Mouse (Mus musculus) macrophage (primary cell): ENCODE results near the gene Ppp1r8. TPM values are rescaled to one million over a fixed set of nuclear protein-coding genes. Genes with fewer than 3 reads are reported as not detected.

Source experiments
- H3K27ac ChIP-seq: fragments of 350-480 bp; formaldehyde crosslinking; 2 replicates; pipeline ENCODE4 v1.9.0; 2021
- H3K36me3 ChIP-seq: fragments of 350-480 bp; formaldehyde crosslinking; 2 replicates; pipeline ENCODE4 v1.9.0; 2021; ENCODE audit errors: inconsistent target
- H3K4me3 ChIP-seq: fragments of 350-480 bp; formaldehyde crosslinking; 2 replicates; pipeline ENCODE4 v1.9.0; 2021; ENCODE audit errors: inconsistent target
- H3K79me2 ChIP-seq: fragments of 350-480 bp; formaldehyde crosslinking; 2 replicates; pipeline ENCODE4 v1.9.0; 2021; ENCODE audit errors: inconsistent target
- WGBS: methylation state at CpG from one replicate; pipeline ENCODE4 v1.1.7; 2026; ENCODE audit warnings: inconsistent platforms; ENCODE audit not compliant: missing documents; 5-methylcytosine and 5-hydroxymethylcytosine counted together
- polyA plus RNA-seq: library from polyadenylated mRNA; stranded (reverse); fragments of 250-400 nt; gene quantifications from 3 replicates; pipeline ENCODE4 v1.2.4, GENCODE M21; 2018; ENCODE audit warnings: inconsistent platforms
- total RNA-seq, 78 experiments: library from RNA; depleted of rRNA; stranded (reverse); fragments of 250-400 nt; gene quantifications; 1 replicate in 9 of 78; 2 replicates in 24 of 78; 3 replicates in 43 of 78; 4 replicates in 2 of 78; pipeline ENCODE4 v1.2.4; 2018; ENCODE audit warnings: inconsistent platforms in 56 of 78

Gene Ppp1r8
- total RNA-seq (2018; cell fraction: chromatin; rRNA removed): 10 to 100 TPM in 22 of 26 experiments, 1 to 10 TPM in 4; 8.5 to 28.9 (median 17.0) TPM
- total RNA-seq (2018; cell fraction: cytosol; rRNA removed): 10 to 100 TPM in 24 of 26 experiments, 1 to 10 TPM in 2; 9.1 to 26.5 (median 19.4) TPM
- 10 to 100 TPM in 21 of 26 experiments, 1 to 10 TPM in 5; 8.0 to 30.6 (median 14.2) TPM for total RNA-seq (2018; cell fraction: nucleus; rRNA removed)
- 19.7 to 37.4 TPM (median 26.3 TPM) in 3 replicates for polyA plus RNA-seq

- 3% methylated on average over 33 of the region's 40 CpGs for WGBS
- H3K27ac ChIP-seq: peak within 1 kb of the TSS; percentile 66
Observed at GRCm38 (mm10) chr4:132842970-132843704, at the start of gene Ppp1r8. Gene Ppp1r8 (minus strand): TSS chr4:132843169.

GRCm38 (mm10) chr4:132884844-132885374 lies 41.9 kb upstream of the Ppp1r8 start:
- peaks cover 43% of the 10 kb centered on the region for H3K79me2 ChIP-seq
- H3K27ac ChIP-seq: no peak overlapping the region
- WGBS: 20% methylated on average over 9 of the region's 9 CpGs
- H3K36me3 ChIP-seq: peaks cover 16% of the 10 kb centered on the region; the same call in 1 of the 2 replicates
- peak overlapping the region; percentile 77 for H3K4me3 ChIP-seq

More at GRCm38 (mm10) chr4:132842970-132843704, at the start of gene Ppp1r8:
- Histone ChIP-seq H3K36me3 (0 out of 2 replicates have a peak, but pooled peaks cover 14% of the 10 kb centered on the region), H3K4me3 (peak within 1 kb of the TSS; percentile 96), H3K79me2 (peaks cover 46% of the 10 kb centered on the region)

GRCm38 (mm10) chr4:132884064-132884843 lies 41.3 kb upstream of the Ppp1r8 start, which contains the start of gene Stx12:
Gene Stx12 (minus strand): TSS chr4:132884509.
- H3K79me2 ChIP-seq: peaks cover 50% of the 10 kb centered on the region
- H3K36me3 ChIP-seq: peaks cover 16% of the 10 kb centered on the region; the same call in 1 of the 2 replicates
- WGBS: under 1% methylated on average over 68 of the region's 72 CpGs
- H3K4me3 ChIP-seq: peak within 1 kb of the TSS; percentile 77
- peak within 1 kb of the TSS; percentile 87 for H3K27ac ChIP-seq

GRCm38 (mm10) chr4:132883561-132884063 lies 40.6 kb upstream of the Ppp1r8 start:
- WGBS: 2% methylated on average over 21 of the region's 21 CpGs
- H3K27ac ChIP-seq: peak overlapping the region; percentile 87

GRCm38 (mm10) chr4:132874363-132875097 lies 31.6 kb upstream of the Ppp1r8 start:
- H3K36me3 ChIP-seq: peaks cover 32% of the 10 kb centered on the region
- 97% methylated on average over 7 of the region's 7 CpGs for WGBS
- peaks cover 100% of the 10 kb centered on the region for H3K79me2 ChIP-seq
- no peak overlapping the region for H3K27ac ChIP-seq
- H3K4me3 ChIP-seq: no peak overlapping the region

More at GRCm38 (mm10) chr4:132883561-132884063, 40.6 kb upstream of the Ppp1r8 start:
- peaks cover 16% of the 10 kb centered on the region; the same call in 1 of the 2 replicates for H3K36me3 ChIP-seq
- H3K79me2 ChIP-seq: peaks cover 56% of the 10 kb centered on the region
- H3K4me3 ChIP-seq: peak overlapping the region; percentile 77

- Histone ChIP-seq H3K27ac (no peak overlapping the region), H3K4me3 (no peak overlapping the region), H3K36me3 (peaks cover 40% of the 10 kb centered on the region), H3K79me2 (peaks cover 100% of the 10 kb centered on the region)
- 85% methylated on average over 11 of the region's 11 CpGs for WGBS
Observed at GRCm38 (mm10) chr4:132873481-132874362, 30.8 kb upstream of the Ppp1r8 start.

- Histone ChIP-seq H3K36me3 (peaks cover 66% of the 10 kb centered on the region), H3K27ac (no peak overlapping the region), H3K4me3 (no peak overlapping the region), H3K79me2 (peaks cover 100% of the 10 kb centered on the region)
- 97% methylated on average over 3 of the region's 3 CpGs for WGBS
Observed at GRCm38 (mm10) chr4:132871116-132871515, 28.1 kb upstream of the Ppp1r8 start.

GRCm38 (mm10) chr4:132864856-132865255 lies 21.9 kb upstream of the Ppp1r8 start:
- H3K79me2 ChIP-seq: peaks cover 42% of the 10 kb centered on the region; the same call in 1 of the 2 replicates
- no peak overlapping the region for H3K27ac ChIP-seq
- 91% methylated on average over 2 of the region's 2 CpGs for WGBS
- no peak overlapping the region for H3K4me3 ChIP-seq
- H3K36me3 ChIP-seq: peaks cover 68% of the 10 kb centered on the region

- peaks cover 24% of the 10 kb centered on the region; the same call in 1 of the 2 replicates for H3K79me2 ChIP-seq
- no peak overlapping the region for H3K4me3 ChIP-seq
- WGBS: over 99% methylated on average over 13 of the region's 13 CpGs
- H3K36me3 ChIP-seq: peaks cover 68% of the 10 kb centered on the region
- H3K27ac ChIP-seq: no peak overlapping the region
Observed at GRCm38 (mm10) chr4:132863012-132863411, 20.0 kb upstream of the Ppp1r8 start.

GRCm38 (mm10) chr4:132860880-132861279 lies 17.9 kb upstream of the Ppp1r8 start:
- Histone ChIP-seq H3K27ac (no peak overlapping the region), H3K4me3 (no peak overlapping the region), H3K36me3 (peaks cover 68% of the 10 kb centered on the region), H3K79me2 (peaks cover 2% of the 10 kb centered on the region; the same call in 1 of the 2 replicates)
- 100% methylated on average over 1 of the region's 1 CpGs for WGBS

GRCm38 (mm10) chr4:132843705-132844071 lies 719 bp upstream of the Ppp1r8 start:
- peaks cover 42% of the 10 kb centered on the region for H3K79me2 ChIP-seq
- H3K4me3 ChIP-seq: peak overlapping the region; percentile 96
- no peak overlapping the region; the same call in 1 of the 2 replicates for H3K27ac ChIP-seq
- peaks cover 17% of the 10 kb centered on the region for H3K36me3 ChIP-seq
- WGBS: 94% methylated on average over 1 of the region's 1 CpGs

GRCm38 (mm10) chr4:132842281-132842906 lies 575 bp downstream of the Ppp1r8 start:
- peak overlapping the region; percentile 66 for H3K27ac ChIP-seq
- peaks cover 54% of the 10 kb centered on the region for H3K79me2 ChIP-seq
- H3K4me3 ChIP-seq: peak overlapping the region; percentile 96
- H3K36me3 ChIP-seq: peaks cover 9% of the 10 kb centered on the region; the same call in 1 of the 2 replicates
- 1% methylated on average over 26 of the region's 30 CpGs for WGBS
